Mouse (Mus musculus): ENCODE measurements around the gene Defb39.

Gene Defb39

GRCm38 (mm10) chr8:19064710-19065109 lies at the start of gene Defb39:
Gene Defb39, minus strand, starts transcription at chr8:19064810.
- DNase-seq (ENCODE audit: low spot score), result no peak

DNA sequence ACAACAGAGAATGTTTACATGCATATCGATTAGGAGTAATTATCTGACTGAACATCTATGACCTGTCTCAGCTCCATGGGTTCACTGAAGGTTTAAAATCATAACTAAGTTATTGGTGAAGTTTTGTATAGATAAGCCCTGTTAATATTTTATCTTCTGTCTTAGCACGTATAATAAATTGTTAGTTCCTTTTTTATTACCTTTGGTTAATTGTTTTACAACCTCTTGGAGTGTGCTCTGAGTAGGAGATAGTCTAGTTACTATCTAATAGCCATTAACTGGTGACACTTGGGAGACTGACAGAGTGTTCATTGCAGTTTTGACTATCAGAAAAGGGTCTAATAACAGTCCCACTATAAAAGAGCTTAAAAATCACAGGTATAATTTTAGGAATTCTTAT lies 1.4 kb upstream of the Defb39 start:
- no peak for DNase-seq (ENCODE audit: low spot score)

- no peak for DNase-seq (ENCODE audit: low spot score)
Measured at GRCm38 (mm10) chr8:19062891-19063290, 1.7 kb downstream of the Defb39 start.

GRCm38 (mm10) chr8:19045242-19045641 lies 19.4 kb downstream of the Defb39 start:
- no peak for DNase-seq (ENCODE audit: low spot score)

- no peak for DNase-seq (ENCODE audit: low spot score)
Measured at GRCm38 (mm10) chr8:19026466-19026865, 38.1 kb downstream of the Defb39 start, which contains the start of gene Defb38. Gene Defb38, minus strand, starts transcription at chr8:19026566.
